Mouse (Mus musculus) spleen, postnatal 4 days (tissue): ENCODE data around the gene Ppp1r16b.
"Not testable (repeated sequence)": the region's sequence is repeated elsewhere in the genome, so short reads cannot be mapped to it uniquely, and the experiment has no call there.

Experiments
- DNase-seq, 2 experiments: peaks; one replicate each; pipeline ENCODE4 v3.0.0; 2022; ENCODE audit warnings: low spot score in 2 of 2

Gene Ppp1r16b

DNA sequence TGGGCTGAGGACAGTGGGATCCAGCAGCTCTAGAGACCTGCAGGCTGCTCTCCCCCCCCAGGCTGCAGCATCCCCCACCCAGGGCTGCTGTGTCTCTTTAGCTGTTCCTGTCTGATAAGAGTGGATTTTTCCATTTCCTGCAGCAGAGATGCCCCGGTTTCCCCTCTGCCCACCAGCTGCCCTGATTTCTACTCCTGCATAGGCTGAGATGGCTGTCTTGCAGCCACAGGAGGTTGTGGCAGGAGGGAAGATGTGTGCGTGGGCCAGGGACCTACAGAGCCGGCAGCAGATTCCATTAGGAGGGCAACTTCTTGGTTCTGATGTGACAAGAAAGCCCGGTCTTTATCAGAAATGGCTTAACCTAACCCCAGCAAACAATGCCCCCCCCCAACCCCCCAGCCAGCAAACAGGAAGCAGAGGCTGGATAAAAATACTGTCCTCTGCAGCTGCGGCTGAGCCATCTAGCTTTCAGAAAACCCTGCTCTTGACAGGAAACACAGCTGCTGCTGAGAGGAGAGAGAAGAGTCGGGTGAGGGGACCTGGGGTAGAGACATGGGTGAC, 57.9 kb downstream of the Ppp1r16b start:
- peak in 1 of 2 experiments; percentile 53 for DNase-seq

GRCm38 (mm10) chr2:158723806-158724205, 58.6 kb downstream of the Ppp1r16b start:
- no peak for DNase-seq

DNA sequence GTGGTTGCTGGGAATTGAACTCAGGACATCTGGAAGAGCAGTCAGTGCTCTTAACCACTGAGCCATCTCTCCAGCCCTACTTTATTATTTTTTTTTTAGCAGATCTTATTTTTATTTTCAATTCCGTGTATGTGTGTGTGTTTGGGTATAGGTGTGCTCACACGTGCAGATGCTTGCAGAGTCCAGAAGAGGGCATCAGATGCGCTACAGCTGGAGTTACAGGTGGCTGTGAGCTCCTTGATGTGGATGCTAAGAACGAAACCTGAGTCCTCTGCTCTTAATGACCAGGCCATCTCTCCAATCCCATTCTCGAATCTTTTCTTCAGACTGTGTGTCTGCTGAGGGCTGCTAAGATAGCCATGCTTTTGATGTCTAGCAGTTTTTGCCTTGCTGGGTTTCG, 61.1 kb downstream of the Ppp1r16b start:
- no peak for DNase-seq

- DNase-seq: peak in 1 of 2 experiments; percentile 60
These were observed 63.0 kb downstream of the Ppp1r16b start for GRCm38 (mm10) chr2:158728061-158728815.

DNA sequence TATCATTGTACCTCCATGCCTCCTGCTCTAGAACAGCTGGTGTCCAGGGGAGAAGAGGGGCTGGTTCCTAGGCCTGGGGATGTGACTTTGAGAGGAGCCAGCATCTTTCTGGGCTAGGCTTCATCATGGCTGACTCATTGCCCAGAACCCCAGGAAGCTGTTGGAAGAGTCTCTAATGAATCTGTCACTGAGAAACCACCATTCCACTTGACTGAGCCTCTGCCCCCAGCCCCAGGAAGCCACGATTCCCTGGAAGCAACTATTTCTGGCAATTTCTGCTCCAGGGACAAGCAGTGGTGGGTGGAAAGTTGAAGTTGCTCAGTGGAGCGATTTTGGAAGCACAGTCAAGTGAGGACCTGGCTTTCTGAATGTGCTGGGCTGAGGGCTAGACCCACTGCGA, 65.7 kb downstream of the Ppp1r16b start:
- no peak for DNase-seq

- DNase-seq: no peak
These were observed 67.3 kb downstream of the Ppp1r16b start for GRCm38 (mm10) chr2:158732521-158732920.

DNA sequence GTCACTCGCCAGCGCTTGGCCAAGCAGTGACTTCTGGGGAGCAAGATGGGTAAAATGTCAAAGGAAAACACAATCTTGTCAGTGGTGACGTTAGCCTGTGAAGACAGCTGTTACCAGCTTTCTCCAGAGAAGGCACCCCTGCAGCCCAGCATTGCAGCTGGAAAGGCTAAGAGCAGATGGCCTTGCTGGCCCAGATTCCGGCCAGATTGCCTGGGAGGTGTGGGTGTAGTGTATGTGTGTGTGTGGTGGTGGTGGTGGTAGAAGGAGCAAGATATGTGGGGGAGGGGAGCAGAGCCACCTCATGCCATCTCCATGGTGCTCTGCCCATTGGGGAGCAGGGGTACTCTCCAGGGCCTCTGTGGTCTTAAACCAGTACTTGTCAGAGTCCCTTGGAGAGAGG, 67.9 kb downstream of the Ppp1r16b start:
- DNase-seq: no peak

DNA sequence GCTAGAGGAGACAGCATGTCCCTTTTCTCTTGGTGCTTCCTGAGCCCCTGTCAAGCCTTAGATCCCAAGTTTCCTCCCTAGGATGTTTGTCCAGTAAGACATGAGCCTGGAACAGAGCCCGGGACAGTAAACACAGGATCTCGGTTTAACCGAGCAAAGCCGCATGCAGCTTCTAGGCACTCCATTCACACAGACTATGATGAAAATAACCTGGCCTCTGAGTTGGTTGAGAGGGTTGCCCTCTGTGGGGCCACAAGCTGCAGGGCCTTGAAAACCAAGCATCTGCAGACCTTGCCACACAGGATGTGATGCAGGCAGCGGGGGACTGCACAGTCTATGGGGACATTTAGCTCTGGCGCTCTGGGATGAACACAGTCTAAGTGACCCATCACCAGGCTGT, 68.7 kb downstream of the Ppp1r16b start:
- peak; percentile 47 to 71 for DNase-seq

DNA sequence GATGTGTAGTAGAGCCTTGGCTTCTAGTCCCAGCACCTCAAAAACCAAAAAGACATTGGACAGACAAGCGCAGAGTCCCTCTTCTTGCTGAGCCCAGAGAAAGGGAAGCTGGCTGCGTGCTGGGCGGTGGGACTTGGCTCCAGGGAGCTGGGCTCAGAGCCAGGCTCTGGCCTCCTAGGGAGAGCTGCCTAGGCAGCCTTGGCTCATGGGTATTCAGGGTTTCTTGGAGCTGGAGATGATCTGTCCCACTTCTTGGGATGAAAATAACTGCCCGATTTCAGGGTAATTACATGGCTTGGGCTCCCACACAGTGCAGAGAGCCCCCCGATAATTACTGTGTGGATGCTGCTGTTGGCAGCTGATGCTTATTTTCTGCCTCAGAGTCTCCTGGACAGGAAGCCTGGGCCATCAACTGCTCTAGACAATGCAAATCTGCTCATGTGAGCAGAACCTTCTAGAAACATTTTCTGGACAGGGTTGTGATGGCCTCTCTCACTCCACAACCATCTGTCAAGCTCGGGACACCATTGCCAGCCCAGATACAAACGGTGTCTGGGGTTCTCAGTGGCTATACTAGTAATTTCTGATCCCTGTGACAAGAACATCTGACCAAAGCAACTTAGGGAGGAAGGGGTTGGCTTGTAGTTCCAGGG, 69.4 kb downstream of the Ppp1r16b start:
- no peak for DNase-seq

DNA sequence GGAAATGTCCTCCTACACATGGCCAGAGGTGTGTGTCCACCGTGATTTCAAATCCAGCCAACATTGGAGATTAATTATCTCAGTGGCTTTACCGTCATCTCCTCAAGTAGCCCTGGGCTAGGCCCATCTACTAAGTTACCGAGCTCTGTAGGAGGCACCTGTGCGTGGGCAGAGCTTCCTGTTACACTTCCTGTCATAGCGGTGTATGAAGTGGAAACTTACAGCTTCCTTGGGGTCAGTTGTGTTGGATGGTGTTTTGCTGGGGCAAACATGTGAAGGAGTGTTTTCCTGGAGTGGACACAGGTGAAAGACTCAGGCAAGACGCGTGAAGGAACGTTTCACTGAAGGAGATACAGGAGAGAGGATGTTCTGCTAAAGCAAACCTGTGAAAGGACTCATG, 70.1 kb downstream of the Ppp1r16b start:
- DNase-seq: peak in 1 of 2 experiments; percentile 37

- not testable (repeated sequence) for DNase-seq
These were observed 71.0 kb downstream of the Ppp1r16b start for GRCm38 (mm10) chr2:158736247-158736646.

- no peak for DNase-seq
These were observed 73.4 kb downstream of the Ppp1r16b start for GRCm38 (mm10) chr2:158738591-158738990.

- no peak for DNase-seq
These were observed 73.9 kb downstream of the Ppp1r16b start for GRCm38 (mm10) chr2:158739113-158739512.

DNA sequence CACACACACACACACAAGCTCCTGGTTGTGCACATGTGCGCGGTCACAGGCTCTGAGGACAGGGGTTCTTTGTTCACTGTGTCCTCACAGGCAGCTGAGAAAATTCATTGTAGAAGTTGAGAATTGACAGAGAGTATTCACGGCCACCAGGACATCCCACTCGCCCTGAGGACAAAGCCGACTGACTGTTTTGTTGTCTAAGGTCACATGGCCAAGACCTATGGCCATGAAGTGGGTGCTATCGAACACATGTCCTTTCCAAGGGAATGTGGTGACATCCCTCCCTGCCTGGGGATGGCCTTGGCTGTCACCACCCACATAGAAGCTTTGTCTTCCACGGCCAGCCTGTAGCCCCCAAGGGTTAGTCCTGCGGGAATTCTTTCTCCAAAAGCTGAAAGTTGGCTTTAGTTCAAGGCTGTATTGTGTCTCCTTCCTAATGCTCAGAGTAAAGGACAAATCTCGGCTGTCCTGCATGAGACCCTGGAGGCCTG, 75.9 kb downstream of the Ppp1r16b start:
- no peak for DNase-seq

GRCm38 (mm10) chr2:158742431-158742830, 77.2 kb downstream of the Ppp1r16b start:
- DNase-seq: no peak

DNA sequence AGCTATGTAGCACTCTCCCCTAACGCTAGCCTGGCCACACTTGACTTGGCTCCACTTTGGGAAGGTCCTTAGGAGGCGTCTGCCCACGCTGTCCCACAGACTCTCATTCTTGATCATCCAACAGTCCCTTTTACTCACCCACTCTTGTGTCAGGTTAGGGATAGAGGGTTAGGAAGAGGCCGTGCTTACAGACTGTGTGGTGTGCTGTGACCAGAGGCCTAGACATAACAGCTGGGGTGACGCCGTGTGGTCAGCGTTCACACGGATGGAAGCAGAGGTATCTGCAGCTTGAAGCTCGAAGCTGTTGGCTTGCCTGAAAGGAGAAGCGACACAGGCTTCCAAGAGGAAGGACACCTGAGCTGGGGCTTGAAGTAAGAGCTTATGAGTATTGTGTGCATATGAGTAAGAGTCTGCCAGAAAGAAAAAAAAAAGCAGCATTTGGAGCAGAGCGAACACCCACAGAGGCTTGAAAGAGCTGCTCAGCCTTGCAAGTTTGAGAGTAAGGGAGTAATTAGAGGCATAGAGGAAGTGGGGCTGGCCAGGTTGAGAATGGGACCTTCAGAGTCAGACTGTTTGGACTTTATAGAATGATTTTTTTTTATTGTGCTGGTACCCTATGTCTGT, 78.4 kb downstream of the Ppp1r16b start:
- DNase-seq: no peak

- DNase-seq: no peak
These were observed 79.9 kb downstream of the Ppp1r16b start for GRCm38 (mm10) chr2:158745049-158745482.

- no peak for DNase-seq
These were observed 81.0 kb downstream of the Ppp1r16b start for GRCm38 (mm10) chr2:158746164-158746563.

- DNase-seq: no peak
These were observed 84.2 kb downstream of the Ppp1r16b start for GRCm38 (mm10) chr2:158749366-158749765.

DNA sequence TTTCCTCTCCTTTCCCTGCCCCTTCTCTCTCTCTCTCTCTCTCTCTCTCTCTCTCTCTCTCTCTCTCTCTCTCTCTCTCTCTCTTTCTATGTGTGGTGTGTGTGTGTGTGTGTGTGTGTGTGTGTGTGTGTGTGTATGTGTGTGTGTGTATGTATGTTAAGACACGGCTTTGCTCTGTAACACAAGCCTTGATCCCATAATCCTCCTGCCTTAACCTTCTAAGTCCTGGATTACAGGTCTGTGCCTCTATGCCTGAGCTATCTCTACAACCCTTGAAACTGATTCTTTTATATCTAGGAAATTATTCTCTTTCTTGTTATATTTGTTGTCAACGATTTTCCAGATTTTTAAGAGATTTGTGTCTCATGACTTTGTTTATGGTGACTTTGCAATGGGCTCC, 95.0 kb downstream of the Ppp1r16b start:
- DNase-seq: no peak

GRCm38 (mm10) chr2:158762339-158762738, 97.1 kb downstream of the Ppp1r16b start:
- no peak for DNase-seq

DNA sequence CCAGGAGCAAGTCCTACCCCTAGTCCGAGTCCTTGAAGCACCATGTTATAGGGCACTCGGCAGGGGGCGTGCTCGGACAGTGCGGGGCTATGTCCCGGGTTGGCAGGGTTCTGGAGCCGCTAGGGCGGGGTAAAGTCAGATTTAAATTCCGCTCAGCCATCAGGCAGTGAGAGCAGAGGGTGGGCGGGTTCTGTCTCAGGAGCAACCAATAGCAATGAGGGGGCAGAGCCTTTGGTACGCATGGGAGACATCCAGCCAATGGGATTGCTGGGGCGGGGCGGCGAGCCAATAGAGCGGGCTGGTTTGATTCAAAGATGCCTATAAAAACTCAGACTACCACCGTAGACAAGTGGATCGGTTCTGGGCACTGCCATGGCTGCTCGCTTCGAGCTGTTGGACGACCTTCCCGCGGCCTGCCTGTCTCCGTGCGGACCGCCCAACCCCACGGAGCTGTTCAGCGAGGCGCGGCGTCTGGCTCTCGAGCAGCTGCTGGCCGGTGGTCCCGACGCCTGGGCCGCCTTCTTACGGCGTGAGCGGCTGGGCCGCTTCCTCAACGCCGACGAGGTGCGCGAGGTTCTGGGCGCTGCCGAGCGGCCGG, 102.6 kb downstream of the Ppp1r16b start, which contains the start of gene Fam83d:
Gene Fam83d, plus strand, starts transcription at position 352 of the 598 bp plus-strand sequence.
- peak; percentile 96 to 97 for DNase-seq
